17 mouse cellular contexts compared by ENCODE assay signal in genomic region chr15:23087535-23087934, GRCm38 (mm10).
DNase-seq lines count a peak whose midpoint lies in the region; TF ChIP-seq lines count a peak whose summit lies in the region.
"Had no signal": no experiment of that assay in that cellular context is flagged by ENCODE, and none has a peak within 500 bp of the region (broad histone marks: within the 10 kb centered on the region; RNA-seq: fewer than 3 reads in every experiment).

No protein-coding gene starts in this region.

- TF ChIP-seq EP300 in MEL (IDR thresholded peaks at IDR 0.05; ENCODE audit: low read depth in 1 of 2, low read length in 2 of 2), result peak; percentile 16 to 68; a peak in 2 of 4 replicates

- H3K36me3 ChIP-seq in MEL (ENCODE audit: control insufficient read depth in 1 of 2, insufficient read depth in 2 of 2, low read length in 2 of 2), result peaks cover 0 to 13% of the 10 kb centered on the region in 2 experiments; a peak in 2 of 4 replicates
- H3K36me3 ChIP-seq: G1E had no signal

- no peaks in the 10 kb centered on the region for H3K27me3 ChIP-seq in MEL (ENCODE audit: control insufficient read depth in 1 of 2, insufficient read depth in 2 of 2, low read length in 2 of 2)
- H3K27me3 ChIP-seq: CH12.LX, Patski had no signal

- 0 out of 4 replicates have a peak, but pooled peaks cover 0 to 2% of the 10 kb centered on the region in 2 experiments for H3K4me1 ChIP-seq in MEL (ENCODE audit: control insufficient read depth in 1 of 2, insufficient read depth in 2 of 2, low read length in 2 of 2)

- no peaks in the 10 kb centered on the region for H3K79me2 ChIP-seq in MEL (ENCODE audit: control insufficient read depth, insufficient read depth, low read length, poor library complexity)

- no peak for TF ChIP-seq POLR2A in MEL (IDR thresholded peaks at IDR 0.05; ENCODE audit: control insufficient read depth in 1 of 2, insufficient read depth in 1 of 2, low read depth in 1 of 2, low read length in 2 of 2, poor library complexity in 1 of 2)

- no peak overlapping the region for H3K4me3 ChIP-seq in MEL (ENCODE audit: control insufficient read depth in 1 of 2, insufficient read depth in 1 of 2, low read depth in 2 of 2, low read length in 2 of 2)

- no peak overlapping the region for H3K27ac ChIP-seq in MEL (ENCODE audit: control insufficient read depth, low read depth, low read length)

- TF ChIP-seq RAD21 in MEL (IDR thresholded peaks at IDR 0.05; ENCODE audit: low read depth, low read length), result no peak

- H3K9me3 ChIP-seq in MEL (replicated peaks; ENCODE audit: insufficient read depth, low read length), result no peaks in the 10 kb centered on the region
- H3K9me3 ChIP-seq: G1E had no signal

- DNase-seq in MEL (ENCODE audit: low read depth, low spot score), result peak; percentile 14
- no peak for DNase-seq in lung, postnatal 10 days
- DNase-seq: adrenal gland, adult 2 months; adrenal gland, adult 8-10 months; adrenal gland, postnatal 10 days; adrenal gland, postnatal 14 days; adrenal gland, postnatal 25 days; adrenal gland, postnatal 36 days; B cell, adult 2 months; cerebellum, adult 11 months; cerebellum, adult 11-12 months; cerebellum, adult 18-20 months; cerebellum, adult 2 months; cerebellum, adult 8-10 months had no signal

- TF ChIP-seq CTCF in MEL (IDR thresholded peaks at IDR 0.05 in 2 of 3, conservative IDR thresholded peaks at IDR 0.05 in 1 of 3; ENCODE audit: control insufficient read depth in 1 of 3, insufficient read depth in 1 of 3, low read depth in 2 of 3, low read length in 3 of 3, poor library complexity in 1 of 3, severe bottlenecking in 1 of 3), result no peak

- H3K9ac ChIP-seq in MEL (ENCODE audit: control insufficient read depth, low read depth, low read length, poor library complexity, severe bottlenecking), result no peak overlapping the region

TF ChIP-seq in MEL, 35 proteins besides CTCF, POLR2A, EP300 and RAD21:
- TF ChIP-seq MAZ (IDR thresholded peaks at IDR 0.05; ENCODE audit: low read depth, low read length) (no peak), RCOR1 (IDR thresholded peaks at IDR 0.05; ENCODE audit: low read depth, low read length) (peak; percentile 31; the same call in 1 of the 2 replicates), ZNF384 (IDR thresholded peaks at IDR 0.05; ENCODE audit: low read depth, low read length) (no peak), ELF1 (IDR thresholded peaks at IDR 0.05; ENCODE audit: low read depth, low read length) (no peak), SIN3A (IDR thresholded peaks at IDR 0.05; ENCODE audit: low read length) (no peak), MXI1 (IDR thresholded peaks at IDR 0.05; ENCODE audit: low read depth, low read length) (no peak), USF2 (IDR thresholded peaks at IDR 0.05; ENCODE audit: borderline replicate concordance in 1 of 2, insufficient read depth in 1 of 2, low read depth in 1 of 2, low read length in 2 of 2) (no peak), MYC (IDR thresholded peaks at IDR 0.05; ENCODE audit: low read depth, low read length) (no peak), POLR2AphosphoS5 (IDR thresholded peaks at IDR 0.05; ENCODE audit: borderline replicate concordance, low read depth, low read length) (no peak), ZC3H11A (IDR thresholded peaks at IDR 0.05; ENCODE audit: low read depth, low read length) (no peak), JUND (IDR thresholded peaks at IDR 0.05; ENCODE audit: low read depth, low read length) (no peak), UBTF (IDR thresholded peaks at IDR 0.05; ENCODE audit: borderline replicate concordance, insufficient read depth, low read depth, low read length) (no peak), TCF12 (IDR thresholded peaks at IDR 0.05; ENCODE audit: low read depth, low read length) (peak; percentile 73), HCFC1 (IDR thresholded peaks at IDR 0.05; ENCODE audit: low read depth, low read length) (no peak)
